Mouse (Mus musculus) right cerebral cortex, adult 18-20 months (tissue): ENCODE data around the gene Ogg1.

Experiments used
- DNase-seq: peaks from one replicate; pipeline ENCODE4 v3.0.0; 2022; ENCODE audit warnings: mixed read lengths

The Ogg1 gene

GRCm38 (mm10) chr6:113326533-113327315, at the start of gene Ogg1:
Gene Ogg1, plus strand, starts transcription at chr6:113326972.
- DNase-seq = peak; percentile 100

- no peak for DNase-seq
These were observed 45.1 kb upstream of the Ogg1 start for GRCm38 (mm10) chr6:113281676-113282075.

- peak; percentile 60 for DNase-seq
These were observed 44.5 kb upstream of the Ogg1 start, which contains the start of gene Cpne9 for GRCm38 (mm10) chr6:113282101-113282802. Gene Cpne9, plus strand, starts transcription at chr6:113282307.

GRCm38 (mm10) chr6:113282969-113283368, 43.8 kb upstream of the Ogg1 start:
- DNase-seq = peak; percentile 20

- peak; percentile 21 for DNase-seq
These were observed 43.3 kb upstream of the Ogg1 start for GRCm38 (mm10) chr6:113283500-113283899.

- DNase-seq = no peak
These were observed 41.8 kb upstream of the Ogg1 start for GRCm38 (mm10) chr6:113284931-113285330.

- no peak for DNase-seq
These were observed 40.5 kb upstream of the Ogg1 start for GRCm38 (mm10) chr6:113286316-113286715.

GRCm38 (mm10) chr6:113287236-113287635, 39.5 kb upstream of the Ogg1 start:
- DNase-seq = peak; percentile 81

GRCm38 (mm10) chr6:113289346-113289745, 37.4 kb upstream of the Ogg1 start:
- DNase-seq = no peak

GRCm38 (mm10) chr6:113290346-113290745, 36.4 kb upstream of the Ogg1 start:
- no peak for DNase-seq

GRCm38 (mm10) chr6:113292938-113293337, 33.8 kb upstream of the Ogg1 start:
- DNase-seq = no peak

GRCm38 (mm10) chr6:113296046-113296445, 30.7 kb upstream of the Ogg1 start:
- DNase-seq = no peak

- no peak for DNase-seq
These were observed 30.1 kb upstream of the Ogg1 start for GRCm38 (mm10) chr6:113296639-113297038.

- DNase-seq = no peak
These were observed 25.4 kb upstream of the Ogg1 start for GRCm38 (mm10) chr6:113301350-113301749.

GRCm38 (mm10) chr6:113302258-113302657, 24.5 kb upstream of the Ogg1 start:
- DNase-seq = no peak

GRCm38 (mm10) chr6:113306322-113306985, 20.3 kb upstream of the Ogg1 start:
- DNase-seq = peak; percentile 100

GRCm38 (mm10) chr6:113306986-113307349, 19.8 kb upstream of the Ogg1 start, which contains the start of gene Brpf1:
Gene Brpf1, plus strand, starts transcription at chr6:113307137.
- no peak for DNase-seq

- no peak for DNase-seq
These were observed 19.2 kb upstream of the Ogg1 start for GRCm38 (mm10) chr6:113307481-113308121.

- DNase-seq = peak; percentile 53
These were observed 18.6 kb upstream of the Ogg1 start for GRCm38 (mm10) chr6:113308141-113308540.

- peak; percentile 47 for DNase-seq
These were observed 10.8 kb upstream of the Ogg1 start for GRCm38 (mm10) chr6:113315972-113316371.

GRCm38 (mm10) chr6:113329396-113329795, 2.6 kb downstream of the Ogg1 start:
- DNase-seq = no peak

GRCm38 (mm10) chr6:113330547-113330946, 3.8 kb downstream of the Ogg1 start:
- DNase-seq = no peak

- no peak for DNase-seq
These were observed 4.9 kb downstream of the Ogg1 start for GRCm38 (mm10) chr6:113331721-113332120.
